In the genomic region with DNA sequence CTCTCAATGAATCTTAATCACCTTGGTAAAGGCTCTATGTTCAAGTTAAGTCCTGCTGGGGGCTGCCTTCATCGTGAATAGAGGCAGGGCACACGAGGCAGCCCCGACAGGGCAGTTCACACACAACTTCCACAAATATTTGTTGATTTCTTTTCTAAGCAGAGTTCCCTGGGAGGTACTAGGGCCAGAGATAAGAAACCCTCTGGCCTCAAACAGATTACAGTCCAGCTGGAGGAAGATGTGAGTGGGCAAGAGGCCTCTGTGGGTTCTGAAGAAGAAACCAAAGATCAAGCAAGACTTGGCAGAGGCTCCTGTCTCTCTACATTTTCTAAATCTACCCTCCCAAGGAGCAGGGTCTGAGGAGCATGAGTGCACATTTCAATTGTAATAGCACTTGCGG, we compare ENCODE assay signal across 19 mouse cellular contexts.
A peak's percentile ranks its signal among the peaks of the same experiment; 100 is the strongest.
DNase-seq lines count a peak whose midpoint lies in the region; ATAC-seq and TF ChIP-seq lines count a peak whose summit lies in the region.
"Had no signal": no experiment of that assay in that cellular context is flagged by ENCODE, and none has a peak within 500 bp of the region (broad histone marks: within the 10 kb centered on the region; RNA-seq: fewer than 3 reads in every experiment).

No protein-coding gene starts in this region.

- no peak for DNase-seq in heart, embryonic 10.5 days (ENCODE audit: low spot score)
- DNase-seq in heart, postnatal 36 days = no peak
- no peak for DNase-seq in midbrain, embryonic 10.5 days (ENCODE audit: low spot score)
- DNase-seq in ovary, postnatal 14 days (ENCODE audit: low spot score) = no peak
- DNase-seq in lung, postnatal 36 days = no peak
- DNase-seq: adrenal gland, postnatal 36 days; cerebellum, postnatal 10 days; gastrocnemius, postnatal 14 days; kidney, postnatal 14 days; layer of hippocampus, adult 9-11 months; thymus, postnatal 14 days had no signal

- H3K27ac ChIP-seq in heart, embryonic 10.5 days = peak overlapping the region; percentile 24; the same call in 1 of the 2 replicates
- H3K27ac ChIP-seq in midbrain, embryonic 10.5 days (replicated peaks) = 0 out of 2 replicates have a peak overlapping the region, but pooled peaks have one; percentile 63
- H3K27ac ChIP-seq in midbrain, embryonic 15.5 days = no peak overlapping the region
- no peak overlapping the region for H3K27ac ChIP-seq in liver, embryonic 12.5 days
- H3K27ac ChIP-seq: hindbrain, embryonic 13.5 days; limb, embryonic 12.5 days; stomach, postnatal 0 days had no signal

- 34% methylated on average over 4 of the region's 4 CpGs for WGBS in heart, embryonic 10.5 days
- 79% methylated on average over 4 of the region's 4 CpGs for WGBS in midbrain, embryonic 10.5 days
- 56% methylated on average over 4 of the region's 4 CpGs for WGBS in midbrain, embryonic 15.5 days
- 26% methylated on average over 4 of the region's 4 CpGs for WGBS in liver, embryonic 12.5 days (ENCODE audit: insufficient replicate concordance)

- no peak overlapping the region for H3K4me3 ChIP-seq in heart, embryonic 10.5 days
- no peak overlapping the region for H3K4me3 ChIP-seq in midbrain, embryonic 10.5 days
- H3K4me3 ChIP-seq in midbrain, embryonic 15.5 days = no peak overlapping the region
- H3K4me3 ChIP-seq in liver, embryonic 12.5 days = no peak overlapping the region
- H3K4me3 ChIP-seq in myocyte = no peak overlapping the region
- H3K4me3 ChIP-seq: erythroblast, embryonic 14.5 days; hindbrain, embryonic 13.5 days; limb, embryonic 12.5 days had no signal

- no peak for ATAC-seq in midbrain, embryonic 15.5 days (replicated peaks)
- ATAC-seq in liver, embryonic 12.5 days = peak; percentile 77
- ATAC-seq: intestine, postnatal 0 days had no signal

- no peak for TF ChIP-seq POLR2A in myocyte (IDR thresholded peaks at IDR 0.05; ENCODE audit: insufficient read length, low read depth)

- peaks cover 75% of the 10 kb centered on the region for H3K4me1 ChIP-seq in heart, embryonic 10.5 days
- H3K4me1 ChIP-seq in midbrain, embryonic 10.5 days = peaks cover 65% of the 10 kb centered on the region
- peaks cover 25% of the 10 kb centered on the region for H3K4me1 ChIP-seq in midbrain, embryonic 15.5 days
- H3K4me1 ChIP-seq in liver, embryonic 12.5 days = peaks cover 40% of the 10 kb centered on the region

- intact Hi-C loops in heart, postnatal 36 days (cut with DNase I) = no loop called here

- no peak overlapping the region for H3K4me2 ChIP-seq in midbrain, embryonic 15.5 days
- H3K4me2 ChIP-seq in liver, embryonic 12.5 days = peak overlapping the region; percentile 41
- H3K4me2 ChIP-seq in myocyte (ENCODE audit: low read depth) = peak overlapping the region; percentile 14
- H3K4me2 ChIP-seq: hindbrain, embryonic 13.5 days; limb, embryonic 12.5 days had no signal

- peaks cover 8% of the 10 kb centered on the region for H3K36me3 ChIP-seq in heart, embryonic 10.5 days
- H3K36me3 ChIP-seq in midbrain, embryonic 10.5 days = peaks cover 20% of the 10 kb centered on the region
- H3K36me3 ChIP-seq in midbrain, embryonic 15.5 days (replicated peaks) = no peaks in the 10 kb centered on the region
- no peaks in the 10 kb centered on the region for H3K36me3 ChIP-seq in liver, embryonic 12.5 days
- H3K36me3 ChIP-seq in myocyte (ENCODE audit: control insufficient read depth, insufficient read depth) = no peaks in the 10 kb centered on the region

- H3K27me3 ChIP-seq in heart, embryonic 10.5 days (ENCODE audit: insufficient read depth, poor library complexity, severe bottlenecking) = no peaks in the 10 kb centered on the region
- no peaks in the 10 kb centered on the region for H3K27me3 ChIP-seq in midbrain, embryonic 10.5 days (ENCODE audit: low read depth, poor library complexity, severe bottlenecking)
- no peaks in the 10 kb centered on the region for H3K27me3 ChIP-seq in midbrain, embryonic 15.5 days (replicated peaks)
- H3K27me3 ChIP-seq in liver, embryonic 12.5 days (replicated peaks) = no peaks in the 10 kb centered on the region
- H3K27me3 ChIP-seq in myocyte (ENCODE audit: control insufficient read depth, insufficient read depth, insufficient read length) = no peaks in the 10 kb centered on the region
- H3K27me3 ChIP-seq: hindbrain, embryonic 13.5 days; limb, embryonic 12.5 days had no signal

- H3K9me3 ChIP-seq in heart, embryonic 10.5 days = no peaks in the 10 kb centered on the region
- H3K9me3 ChIP-seq in midbrain, embryonic 10.5 days (replicated peaks) = no peaks in the 10 kb centered on the region; the same call in 1 of the 2 replicates
- no peaks in the 10 kb centered on the region for H3K9me3 ChIP-seq in midbrain, embryonic 15.5 days
- H3K9me3 ChIP-seq in liver, embryonic 12.5 days (replicated peaks) = no peaks in the 10 kb centered on the region
- H3K9me3 ChIP-seq: hindbrain, embryonic 13.5 days; limb, embryonic 12.5 days had no signal

- no peaks in the 10 kb centered on the region for H3K79me2 ChIP-seq in myocyte (ENCODE audit: control insufficient read depth, insufficient read depth)

- no peak overlapping the region for H3K9ac ChIP-seq in midbrain, embryonic 15.5 days
- no peak overlapping the region; the same call in 1 of the 2 replicates for H3K9ac ChIP-seq in liver, embryonic 12.5 days
- H3K9ac ChIP-seq: hindbrain, embryonic 13.5 days; limb, embryonic 12.5 days had no signal

- no peak overlapping the region for H3ac ChIP-seq in myocyte (ENCODE audit: control insufficient read depth, insufficient read length)

TF ChIP-seq in myocyte, 11 proteins besides CTCF, POLR2A, EP300 and RAD21:
- TF ChIP-seq TCF3 (IDR thresholded peaks at IDR 0.05; ENCODE audit: insufficient read length, low read depth) = no peak
- TF ChIP-seq POLR2AphosphoS2 (IDR thresholded peaks at IDR 0.05; ENCODE audit: insufficient read length, low read depth) = no peak
- TF ChIP-seq MAX (IDR thresholded peaks at IDR 0.05; ENCODE audit: low read depth) = no peak
- no peak for TF ChIP-seq CEBPB (IDR thresholded peaks at IDR 0.05; ENCODE audit: insufficient read depth, poor library complexity, severe bottlenecking)
- no peak for TF ChIP-seq TCF12 (IDR thresholded peaks at IDR 0.05; ENCODE audit: insufficient read depth, poor library complexity, severe bottlenecking)
- no peak for TF ChIP-seq REST (IDR thresholded peaks at IDR 0.05; ENCODE audit: insufficient read depth, insufficient read length)
- TF ChIP-seq USF1 (IDR thresholded peaks at IDR 0.05; ENCODE audit: low read depth) = no peak
- no peak for TF ChIP-seq E2F4 (IDR thresholded peaks at IDR 0.05; ENCODE audit: insufficient read depth)
- no peak for TF ChIP-seq MYOG (IDR thresholded peaks at IDR 0.05; ENCODE audit: control insufficient read depth in 1 of 3, insufficient read depth in 1 of 3, insufficient read length in 2 of 3, low read depth in 2 of 3)
- TF ChIP-seq SRF (IDR thresholded peaks at IDR 0.05; ENCODE audit: control insufficient read depth, insufficient read length, low read depth) = no peak
- no peak for TF ChIP-seq MYOD1 (IDR thresholded peaks at IDR 0.05; ENCODE audit: control insufficient read depth in 1 of 3, insufficient read length in 2 of 3, low read depth in 2 of 3)
TF ChIP-seq in myocyte: peak in this region for 0.

Comparison
In these comparisons a context has a peak if more than half of its experiments do, and no peak if none do; other contexts are left out.
1. H3K27ac ChIP-seq: peak in heart, embryonic 10.5 days (single experiment) and midbrain, embryonic 10.5 days (single experiment); none in midbrain, embryonic 15.5 days (single experiment) and liver, embryonic 12.5 days (single experiment).